In genomic region chr7:97375906-97376305, GRCm38 (mm10) we compare ENCODE assay signal across 19 mouse cellular contexts. TPM values are rescaled to one million over a fixed set of nuclear protein-coding genes. Genes with fewer than 3 reads are reported as not detected.
DNase-seq lines count a peak whose midpoint lies in the region; ATAC-seq lines count a peak whose summit lies in the region.
"Had no signal": no experiment of that assay in that cellular context is flagged by ENCODE, and none has a peak within 500 bp of the region (broad histone marks: within the 10 kb centered on the region; RNA-seq: fewer than 3 reads in every experiment).

No protein-coding gene starts in this region.

- DNase-seq in spleen, postnatal 36 days (ENCODE audit: low spot score in 2 of 2) = peak; percentile 43
- no peak for DNase-seq in spleen, adult 12 weeks (ENCODE audit: low spot score)
- DNase-seq in thymus, postnatal 36 days = no peak
- DNase-seq in layer of hippocampus, adult 9-11 months = no peak
- no peak for DNase-seq in layer of hippocampus, adult 11-12 months (ENCODE audit: low spot score)
- DNase-seq: adrenal gland, postnatal 36 days; cerebellum, adult 11 months; cerebellum, adult 9-11 months; gastrocnemius, postnatal 36 days; kidney, adult 9 months; kidney, postnatal 14 days; layer of hippocampus, postnatal 36 days; lung, postnatal 4 days; retina, postnatal 1 day; thymus, postnatal 25 days had no signal

- ATAC-seq in granulocyte monocyte progenitor cell, adult 5-6 weeks (replicated peaks; ENCODE audit: poor library complexity, severe bottlenecking) = peak; percentile 73
- ATAC-seq in megakaryocyte progenitor cell, adult 5-6 weeks (replicated peaks; ENCODE audit: poor library complexity) = peak; percentile 52
- ATAC-seq: hindbrain, embryonic 16.5 days; intestine, embryonic 15.5 days had no signal

RNA-seq across cellular contexts. Expression of gene Alg8, which starts 4.5 kb away (rescaled TPM):
- total RNA-seq in granulocyte monocyte progenitor cell, adult 5-6 weeks (2014; fragmentation: Nextera tagmentation) = 44.2 and 52.0 TPM in 2 replicates
- 23.6 and 42.2 TPM in 2 replicates for total RNA-seq in granulocyte monocyte progenitor cell, adult 5-6 weeks (2017)
- 59.2 and 74.4 TPM in 2 replicates for total RNA-seq in megakaryocyte progenitor cell, adult 5-6 weeks (2015)
- total RNA-seq in megakaryocyte progenitor cell, adult 5-6 weeks (2017) = 35.1 and 40.5 TPM in 2 replicates

RNA-seq across cellular contexts. Expression of gene Ndufc2, which starts 23.9 kb away (rescaled TPM):
- 174 and 187 TPM in 2 replicates for total RNA-seq in granulocyte monocyte progenitor cell, adult 5-6 weeks (2014; fragmentation: Nextera tagmentation)
- 357 and 360 TPM in 2 replicates for total RNA-seq in granulocyte monocyte progenitor cell, adult 5-6 weeks (2017)
- 173 and 202 TPM in 2 replicates for total RNA-seq in megakaryocyte progenitor cell, adult 5-6 weeks (2015)
- total RNA-seq in megakaryocyte progenitor cell, adult 5-6 weeks (2017) = 307 and 320 TPM in 2 replicates

RNA-seq across cellular contexts. Expression of gene Thrsp, which starts 41.6 kb away (rescaled TPM):
- not detected in 2 replicates for total RNA-seq in granulocyte monocyte progenitor cell, adult 5-6 weeks (2014; fragmentation: Nextera tagmentation)
- not detected in 2 replicates for total RNA-seq in granulocyte monocyte progenitor cell, adult 5-6 weeks (2017)
- not detected in 2 replicates for total RNA-seq in megakaryocyte progenitor cell, adult 5-6 weeks (2015)
- total RNA-seq in megakaryocyte progenitor cell, adult 5-6 weeks (2017) = not detected in 2 replicates

RNA-seq across cellular contexts. Expression of gene Kctd21, which starts 43.8 kb away (rescaled TPM):
- total RNA-seq in granulocyte monocyte progenitor cell, adult 5-6 weeks (2014; fragmentation: Nextera tagmentation) = 1.3 and 2.1 TPM in 2 replicates
- total RNA-seq in granulocyte monocyte progenitor cell, adult 5-6 weeks (2017) = 0.10 and 1.7 TPM in 2 replicates
- 1.0 and 1.6 TPM in 2 replicates for total RNA-seq in megakaryocyte progenitor cell, adult 5-6 weeks (2015)
- total RNA-seq in megakaryocyte progenitor cell, adult 5-6 weeks (2017) = 0.54 and 1.1 TPM in 2 replicates

RNA-seq across cellular contexts. Expression of gene Usp35, which starts 44.1 kb away (rescaled TPM):
- 0.30 TPM in 1 of 2 replicates, not detected in the other for total RNA-seq in granulocyte monocyte progenitor cell, adult 5-6 weeks (2014; fragmentation: Nextera tagmentation)
- 0.04 TPM in 1 of 2 replicates, not detected in the other for total RNA-seq in granulocyte monocyte progenitor cell, adult 5-6 weeks (2017)
- 0.05 and 0.10 TPM in 2 replicates for total RNA-seq in megakaryocyte progenitor cell, adult 5-6 weeks (2015)
- 0.20 TPM in 1 of 2 replicates, not detected in the other for total RNA-seq in megakaryocyte progenitor cell, adult 5-6 weeks (2017)

Comparison
In these comparisons a context has a peak if more than half of its experiments do, and no peak if none do; other contexts are left out.
1. DNase-seq: peak in spleen, postnatal 36 days (2 of 2); none in spleen, adult 12 weeks (single experiment), thymus, postnatal 36 days (0 of 2), layer of hippocampus, adult 9-11 months (single experiment) and layer of hippocampus, adult 11-12 months (single experiment).